Mouse (Mus musculus) spleen, postnatal 14 days (tissue): ENCODE measurements around the gene Bad.
A peak's percentile ranks its signal among the peaks of the same experiment; 100 is the strongest.
"Not testable (repeated sequence)": the region's sequence is repeated elsewhere in the genome, so short reads cannot be mapped to it uniquely, and the experiment has no call there.

ENCODE experiments used
- DNase-seq, 2 experiments: peaks; one replicate each; pipeline ENCODE4 v3.0.0; 2021 to 2022; ENCODE audit warnings: low spot score in 2 of 2

Bad gene

DNA sequence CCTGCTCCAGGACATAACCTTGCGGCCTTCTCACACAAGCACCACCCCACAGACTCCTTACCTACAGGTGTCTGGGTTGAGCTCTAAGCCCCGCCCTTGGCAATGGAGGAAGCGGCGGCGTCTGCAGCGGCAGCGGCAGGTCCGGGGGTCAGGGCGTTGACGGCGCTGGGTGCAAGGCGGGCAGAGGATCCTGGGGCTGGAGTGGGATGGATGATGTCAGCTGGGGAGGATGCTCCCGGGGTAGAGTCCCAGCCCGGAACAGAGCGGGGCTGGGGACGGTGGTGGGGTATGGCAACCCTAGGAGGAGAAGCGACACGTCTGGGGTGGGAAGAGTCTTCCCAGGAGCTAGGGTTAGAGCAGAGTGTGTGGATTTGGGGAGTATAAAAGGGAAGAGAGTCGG, 43.6 kb downstream of the Bad start:
- DNase-seq: no peak

DNA sequence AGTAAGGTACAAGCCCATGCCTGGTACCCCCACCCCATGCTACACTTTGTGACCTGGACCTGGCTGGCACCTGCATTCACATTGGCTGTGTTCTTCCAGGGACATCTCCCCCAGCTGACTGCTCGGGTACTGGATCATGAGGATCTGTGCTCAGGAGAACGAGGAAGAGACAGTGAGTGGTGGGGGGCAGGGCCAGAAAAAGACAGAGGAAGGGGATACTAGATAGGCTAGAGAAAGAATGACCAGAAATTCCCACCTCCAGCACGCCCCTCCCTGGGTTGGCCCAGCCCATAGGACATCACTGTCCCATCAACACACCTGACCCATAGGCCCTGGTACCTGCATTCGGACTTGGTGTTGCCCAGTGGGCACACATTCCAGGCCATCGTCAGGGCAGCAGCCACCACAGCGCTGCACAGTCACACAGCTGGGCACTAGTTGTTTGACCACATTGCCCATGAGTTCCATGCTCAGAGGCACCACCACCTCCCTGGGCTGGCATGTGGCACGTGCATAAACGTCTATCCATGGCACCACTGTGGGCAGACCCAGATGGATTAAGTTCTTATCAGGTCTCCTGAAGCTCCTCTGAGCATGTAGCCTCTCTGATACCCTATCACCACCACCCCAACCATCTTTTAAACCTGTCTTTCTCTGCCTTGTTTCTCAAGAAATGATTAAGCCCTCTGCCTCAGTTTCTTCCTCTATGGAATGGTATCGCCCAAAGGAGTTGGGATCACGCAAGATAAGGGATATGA, 44.5 kb downstream of the Bad start:
- DNase-seq: no peak

DNA sequence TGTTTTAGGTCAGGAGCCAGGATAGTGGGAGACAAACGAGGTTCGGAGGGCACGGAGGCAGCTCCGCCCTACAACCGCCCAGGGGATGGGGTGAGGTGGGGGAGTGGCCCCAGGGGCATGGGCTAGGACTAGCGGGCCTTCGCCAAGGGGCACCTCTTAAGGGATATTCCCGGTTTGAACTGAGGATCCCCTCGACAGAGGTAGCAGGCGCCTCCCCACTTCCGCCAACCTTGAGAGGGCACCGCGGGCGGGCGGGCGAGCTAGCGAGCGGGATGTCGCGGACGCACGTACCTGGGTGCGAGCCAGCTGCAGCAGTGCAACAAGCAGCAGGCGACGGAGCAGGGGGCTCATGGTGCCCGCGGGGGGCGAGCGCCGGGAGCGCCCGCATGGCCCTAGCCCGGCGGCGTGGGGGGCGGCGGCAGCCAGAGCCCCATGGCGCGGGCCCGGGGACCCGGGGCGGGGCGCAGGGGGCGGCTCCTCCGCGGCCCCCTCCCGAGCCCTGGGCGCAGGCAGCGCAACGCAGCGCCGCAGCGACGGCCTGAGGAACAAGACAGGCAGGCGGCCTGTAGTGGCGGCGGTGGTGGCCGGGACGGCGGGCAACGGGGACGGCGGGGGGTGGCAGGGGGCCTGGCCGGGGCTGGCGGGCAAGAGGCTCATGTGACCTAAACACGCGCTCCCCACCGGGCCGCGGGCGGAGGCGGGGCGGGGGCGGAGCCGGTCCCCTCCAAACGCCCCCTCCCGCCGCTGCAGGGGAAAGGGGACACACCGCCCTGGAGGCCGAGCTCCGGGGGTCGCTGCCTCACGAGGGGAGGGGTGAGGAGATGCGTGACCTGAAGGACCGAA, 45.6 kb downstream of the Bad start, which contains the start of gene Vegfb:
Vegfb (minus strand) TSS at position 591 of the 843 bp plus-strand sequence.
- peak in 1 of 2 experiments; percentile 48 for DNase-seq

DNA sequence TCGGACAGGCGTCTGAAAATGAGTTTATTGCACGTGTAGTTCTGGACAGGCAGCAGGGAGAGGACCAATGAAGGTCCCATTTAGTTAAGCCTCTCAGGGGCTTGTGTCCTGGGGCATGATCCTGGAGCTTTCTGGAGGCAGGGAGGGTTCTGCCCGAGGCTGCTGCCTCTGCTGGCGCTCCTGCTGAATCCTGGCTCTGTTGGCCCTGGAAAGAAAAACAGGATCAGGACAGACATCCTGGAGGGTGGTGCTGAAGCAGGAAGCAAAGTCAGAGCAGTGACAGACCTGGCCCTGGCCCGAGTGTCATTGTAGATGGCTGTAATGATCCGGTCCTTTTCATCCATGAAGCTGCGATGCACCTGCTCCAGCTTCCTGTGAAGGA, 46.2 kb downstream of the Bad start:
- no peak for DNase-seq

DNA sequence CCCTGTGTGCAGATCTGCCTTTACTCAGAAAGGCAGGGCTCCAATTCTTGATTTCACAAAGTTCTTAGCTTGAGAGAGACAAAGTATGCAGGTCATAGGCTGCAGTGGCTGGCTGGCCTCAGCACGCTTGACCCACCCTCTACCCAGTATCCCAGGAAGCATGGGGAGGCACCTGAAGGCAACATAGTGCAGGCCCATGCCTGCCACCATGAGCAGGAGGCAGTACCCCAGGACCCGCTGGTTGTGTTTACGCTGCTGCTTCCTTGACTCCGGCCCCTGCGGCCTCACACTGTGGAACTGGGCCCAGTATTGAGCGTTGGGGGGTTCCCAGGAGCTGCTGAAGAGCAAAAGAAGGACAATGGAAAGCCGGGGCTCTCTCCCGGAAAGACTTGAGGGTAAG, 47.6 kb downstream of the Bad start:
- DNase-seq: no peak

DNA sequence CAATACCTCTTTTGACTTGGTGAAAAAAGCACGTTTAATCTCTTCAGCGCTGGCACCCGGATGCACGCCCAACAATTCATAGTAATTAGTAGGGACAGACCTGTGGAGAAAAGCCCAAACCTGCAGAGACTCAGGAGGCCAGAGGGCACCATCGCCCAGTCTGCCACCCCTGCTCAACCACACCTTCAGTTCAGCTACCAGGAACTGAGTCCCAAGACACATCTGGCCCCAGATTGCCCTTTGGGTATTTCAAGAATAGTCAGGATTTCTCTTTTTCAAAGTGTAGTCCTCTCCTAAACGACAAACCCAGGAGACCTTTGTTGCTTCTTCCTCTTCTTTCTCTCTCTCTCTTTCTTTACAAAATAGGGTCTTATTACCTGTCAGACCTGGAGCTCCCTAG, 49.1 kb downstream of the Bad start:
- DNase-seq: no peak

DNA sequence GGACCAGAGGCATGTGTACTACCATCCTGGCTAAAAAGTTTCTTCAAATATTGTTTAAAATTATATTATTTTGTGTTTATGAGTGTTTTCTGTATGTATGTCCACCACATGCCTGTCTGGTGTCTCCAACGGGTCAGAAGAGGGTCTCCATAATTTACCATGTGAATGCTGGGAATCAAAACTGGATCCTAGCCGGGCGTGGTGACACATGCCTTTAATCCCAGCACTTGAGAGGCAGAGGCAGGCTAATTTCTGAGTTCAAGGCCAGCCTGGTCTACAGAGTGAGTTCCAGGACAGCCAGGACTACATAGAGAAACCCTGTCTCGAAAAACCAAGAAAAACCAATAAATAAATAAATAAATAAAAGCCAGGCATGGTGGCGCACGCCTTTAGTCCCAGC, 49.5 kb downstream of the Bad start:
- not testable (repeated sequence) for DNase-seq

DNA sequence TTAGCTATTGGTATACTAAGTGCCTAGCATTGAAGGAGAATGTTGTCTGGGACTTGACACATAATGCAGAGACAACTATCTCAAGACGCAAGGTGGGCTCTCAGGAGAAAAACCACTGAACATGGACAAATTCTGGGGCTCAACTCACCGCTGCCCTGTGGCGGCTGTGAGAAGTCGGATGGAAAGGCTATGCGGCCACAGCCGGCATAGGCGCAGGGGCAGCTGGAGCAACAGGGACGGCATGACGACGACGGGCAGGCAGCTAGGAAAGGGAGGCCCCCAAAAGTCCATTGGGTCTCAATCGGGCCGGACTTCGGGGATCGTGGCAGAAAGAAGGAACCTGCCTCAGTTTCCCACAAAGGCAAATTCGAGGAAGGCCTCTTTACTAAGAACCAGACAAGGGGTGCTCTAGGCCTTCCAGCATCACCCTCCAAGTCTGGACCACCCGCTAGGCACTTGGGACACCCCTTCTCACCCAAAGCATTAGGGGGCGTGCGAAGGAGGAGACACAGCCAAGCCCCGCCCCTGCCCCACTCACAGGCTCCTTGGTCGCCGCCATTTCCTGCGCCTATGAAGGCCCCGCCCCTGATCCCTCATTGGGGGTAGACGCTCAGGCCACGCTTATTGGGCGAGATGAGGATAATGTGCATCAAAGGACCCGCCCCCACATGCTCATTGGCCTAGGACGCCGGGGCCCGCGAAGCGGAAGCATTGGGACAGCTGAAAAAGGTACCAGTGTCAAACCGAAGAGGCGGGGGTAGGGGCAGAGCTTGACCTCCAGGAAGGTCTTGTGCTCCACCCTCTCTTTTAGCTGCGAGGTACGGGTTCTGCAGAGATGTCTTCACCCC, 50.6 kb downstream of the Bad start, which contains the start of gene Dnajc4:
Dnajc4 (minus strand) TSS at position 562 of the 848 bp plus-strand sequence.
- DNase-seq: peak; percentile 90 to 94

DNA sequence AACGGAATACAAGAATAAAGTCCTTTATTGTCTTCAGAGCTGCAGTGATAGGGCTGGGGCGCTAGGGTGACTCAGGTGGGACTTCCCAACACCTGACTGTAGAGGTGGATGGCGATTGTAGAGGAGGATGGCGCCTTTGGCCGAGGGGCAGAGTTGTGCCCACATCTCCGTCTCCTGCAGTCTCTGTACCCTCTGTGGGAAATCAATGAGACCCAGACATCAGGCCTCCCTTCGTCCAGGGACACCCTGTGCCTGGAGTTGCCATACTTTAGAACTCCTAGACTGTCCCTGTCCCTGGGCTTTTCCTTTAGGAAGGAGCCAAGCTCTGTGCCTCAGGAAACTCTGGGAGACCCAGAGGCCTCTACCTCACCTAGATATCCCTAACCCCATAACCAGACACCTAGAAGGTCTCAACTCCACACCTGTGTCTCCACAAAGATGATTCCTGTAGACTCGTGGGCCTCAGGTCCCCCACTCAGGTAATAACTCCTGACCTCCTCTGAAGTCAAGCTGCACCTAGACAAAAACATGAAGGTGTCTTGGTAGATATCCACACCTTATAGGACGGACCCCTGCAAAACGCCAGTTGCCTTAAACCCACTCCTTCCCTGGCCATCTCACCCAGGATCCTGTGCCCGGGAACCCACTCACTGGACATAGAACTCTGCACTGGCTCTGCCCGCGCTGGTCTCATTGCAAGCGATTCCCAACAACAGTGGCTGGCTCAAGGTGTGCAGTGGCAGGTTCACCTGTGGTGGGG, 51.5 kb downstream of the Bad start:
- no peak for DNase-seq

DNA sequence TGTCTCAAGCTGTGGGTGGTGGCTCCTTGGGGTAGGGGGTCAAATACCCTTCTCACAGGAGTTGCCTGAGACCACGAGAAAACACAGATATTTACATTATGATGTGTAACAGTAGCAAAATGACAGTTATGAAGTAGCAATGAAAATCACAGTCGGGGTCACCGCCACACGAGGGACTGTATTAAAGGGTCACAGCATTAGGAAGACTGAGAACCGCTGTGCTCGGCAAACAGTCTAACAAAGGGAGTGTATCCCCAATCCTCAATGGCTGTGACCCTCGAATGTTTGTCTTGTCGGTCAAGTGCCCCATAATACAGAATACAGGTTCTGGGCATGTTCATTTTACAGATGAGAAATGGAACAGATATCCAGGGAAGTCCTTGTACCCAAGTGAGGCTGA, 52.3 kb downstream of the Bad start:
- no peak for DNase-seq

DNA sequence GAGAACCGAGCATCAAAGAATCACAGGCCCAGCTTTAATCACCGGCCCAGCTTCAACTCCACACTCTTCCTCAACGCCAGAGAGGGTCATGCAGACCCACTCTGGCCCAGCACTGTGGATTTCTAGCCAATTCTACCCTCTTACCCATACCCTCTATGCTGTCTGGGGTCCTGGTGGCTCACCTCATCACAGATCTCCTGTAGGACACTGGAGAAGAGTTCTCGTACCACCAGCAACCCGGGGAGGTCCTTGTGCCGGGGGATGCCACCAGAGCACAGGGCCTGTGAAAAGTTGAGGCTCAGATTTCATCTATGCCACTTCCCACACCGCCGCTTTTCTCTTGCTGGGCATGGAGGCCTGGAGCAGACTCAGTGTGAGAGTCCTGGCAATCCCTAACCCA, 52.8 kb downstream of the Bad start:
- no peak for DNase-seq

DNA sequence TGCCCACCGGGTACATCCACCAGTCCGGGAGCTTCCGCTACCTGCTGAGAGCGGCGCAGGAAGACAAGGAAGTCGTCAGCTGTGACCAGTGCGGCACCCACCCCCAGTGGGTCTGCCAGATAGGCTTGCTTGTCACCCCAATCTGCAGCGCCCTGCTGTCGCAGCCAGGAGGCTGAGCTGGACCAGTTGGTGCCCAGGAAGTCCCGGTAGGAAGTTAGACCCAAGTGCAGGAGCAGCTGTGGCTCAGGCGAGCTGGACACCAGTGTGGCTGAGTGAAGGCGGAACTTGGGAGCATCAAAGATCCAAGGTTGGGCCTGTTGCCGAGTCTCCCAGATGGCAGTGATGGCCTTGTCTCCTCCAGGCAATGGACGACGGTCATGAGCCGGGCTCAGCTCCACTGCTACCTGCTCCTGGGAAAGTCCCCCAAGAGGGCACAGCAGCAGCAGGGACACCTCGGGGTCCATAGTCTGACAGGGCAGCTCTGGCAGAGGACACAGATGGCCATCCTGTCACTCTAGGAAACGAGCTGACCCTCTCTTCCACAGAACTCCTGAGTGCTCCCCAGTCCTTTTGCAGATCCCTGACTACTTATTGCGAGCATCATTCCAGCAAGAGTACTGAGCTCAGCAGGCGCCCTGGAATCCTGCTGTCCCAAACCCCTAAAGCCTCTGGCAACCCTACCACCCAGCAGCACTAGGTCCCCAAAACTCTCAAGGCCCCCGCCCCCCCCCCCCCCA, 53.8 kb downstream of the Bad start:
- no peak for DNase-seq

DNA sequence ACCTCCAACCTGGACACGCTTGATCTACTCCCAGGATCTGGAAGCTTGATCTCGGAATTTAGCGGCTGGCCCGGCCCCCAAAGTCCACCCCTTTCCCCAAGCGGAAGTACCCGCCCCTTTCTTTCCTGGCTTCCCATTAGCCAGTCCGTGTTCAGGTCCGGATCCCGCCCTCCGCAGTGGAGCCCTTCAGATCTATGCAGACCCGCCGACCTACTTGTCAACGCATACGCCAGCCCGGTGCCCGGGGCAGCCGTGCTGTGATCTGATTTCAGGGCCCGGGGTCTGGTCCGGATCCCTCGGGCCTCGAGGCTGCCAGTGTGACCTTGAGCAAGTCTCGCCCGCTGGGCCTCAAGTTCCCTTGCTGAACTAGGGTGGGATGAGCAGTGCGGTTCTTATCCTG, 54.3 kb downstream of the Bad start, which contains the start of the genes Nudt22 and Trpt1:
Nudt22 (minus strand) TSS at position 112 of the 400 bp plus-strand sequence.
Trpt1 (plus strand) TSS at position 126 of the 400 bp plus-strand sequence.
- peak; percentile 56 to 65 for DNase-seq

DNA sequence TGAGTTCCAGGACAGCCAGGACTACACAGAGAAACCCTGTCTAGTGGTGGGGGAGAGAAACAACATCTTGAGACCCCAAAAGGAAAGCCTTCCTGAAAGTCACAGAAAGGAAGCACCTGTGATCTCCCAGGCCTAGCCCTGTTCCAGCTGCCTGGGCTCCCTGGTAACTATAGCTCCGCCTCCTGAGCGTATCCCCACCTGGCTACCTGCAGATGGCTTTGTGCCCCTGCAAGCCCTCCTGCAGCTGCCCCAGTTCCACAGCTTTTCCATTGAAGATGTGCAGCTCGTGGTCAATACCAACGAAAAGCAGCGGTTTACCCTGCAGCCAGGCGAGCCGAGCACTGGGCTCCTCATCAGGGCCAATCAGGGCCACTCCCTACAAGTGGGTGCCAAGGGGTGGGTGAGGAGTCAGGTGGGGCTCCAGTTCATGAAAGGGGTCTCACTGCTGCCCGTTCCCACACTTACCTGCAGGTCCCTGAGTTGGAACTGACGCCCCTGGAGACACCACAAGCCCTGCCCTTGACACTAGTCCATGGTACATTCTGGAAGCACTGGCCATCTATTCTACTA, 56.1 kb downstream of the Bad start:
- no peak for DNase-seq

DNA sequence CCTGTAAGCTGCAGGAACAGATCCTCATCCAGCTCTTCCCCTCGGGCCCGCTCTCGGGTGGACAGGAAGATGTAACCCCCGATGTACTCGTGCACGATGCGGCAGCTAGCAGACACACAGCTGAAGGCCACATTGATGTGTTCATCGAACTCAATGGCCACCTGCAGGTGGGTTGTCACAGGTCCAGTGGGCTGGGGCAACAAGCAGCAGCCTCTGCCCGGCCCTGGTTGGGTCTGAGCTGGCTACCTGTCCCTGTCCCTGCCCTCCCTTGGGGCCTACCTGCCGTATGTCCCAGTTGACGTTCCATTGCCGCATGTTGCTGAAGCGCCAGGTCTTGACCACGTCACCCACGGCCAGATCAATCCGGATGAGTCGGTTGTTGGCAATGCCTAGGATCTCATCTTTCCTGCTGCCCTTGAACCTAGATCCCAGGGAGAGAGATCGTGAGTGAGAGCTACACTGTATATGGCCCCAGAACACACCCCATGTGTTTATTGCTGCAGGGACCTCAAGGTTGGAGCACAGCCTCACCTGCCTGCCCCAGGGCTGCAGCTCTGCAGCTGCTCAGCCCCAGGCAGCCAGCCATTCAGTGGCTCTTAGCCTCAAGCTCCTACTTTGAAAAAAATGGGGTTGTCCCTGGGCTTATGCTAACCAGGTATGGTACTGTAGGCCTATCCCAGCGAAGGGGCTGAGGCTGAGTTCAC, 57.9 kb downstream of the Bad start:
- no peak for DNase-seq
